Mouse (Mus musculus) hindbrain, embryonic 12.5 days (tissue): ENCODE results near the gene 1700022I11Rik. TPM values are rescaled to one million over a fixed set of nuclear protein-coding genes. Genes with fewer than 3 reads are reported as not detected.

ENCODE experiments used
- ATAC-seq: fragments of 200-750 bp; cut with Nextera tagmentation; 2 replicates; pipeline ENCODE4 v1.8.0; 2017; ENCODE audit warnings: moderate TSS enrichment; ENCODE audit not compliant: low FRiP score
- H3K27ac ChIP-seq: fragments of 300-500 bp; sonication (generic); 2 replicates; pipeline ENCODE4 v1.5.1; 2016; ENCODE audit warnings: mild to moderate bottlenecking
- H3K27me3 ChIP-seq: fragments of 300-500 bp; sonication (generic); 2 replicates; pipeline ENCODE4 v1.6.1; 2016; ENCODE audit warnings: mild to moderate bottlenecking
- H3K36me3 ChIP-seq: fragments of 300-500 bp; sonication (generic); 2 replicates; pipeline ENCODE4 v1.6.1; 2016; ENCODE audit warnings: mild to moderate bottlenecking
- H3K4me1 ChIP-seq: fragments of 300-500 bp; sonication (generic); 2 replicates; pipeline ENCODE4 v1.6.1; 2016
- H3K4me2 ChIP-seq: fragments of 300-500 bp; sonication (generic); replicated peaks from 2 replicates; pipeline ENCODE4 v1.6.1; 2016; ENCODE audit warnings: mild to moderate bottlenecking
- H3K4me3 ChIP-seq: fragments of 300-500 bp; sonication (generic); 2 replicates; pipeline ENCODE4 v1.5.1; 2016; ENCODE audit warnings: mild to moderate bottlenecking
- H3K9ac ChIP-seq: fragments of 300-500 bp; sonication (generic); 2 replicates; pipeline ENCODE4 v1.6.1; 2016; ENCODE audit warnings: mild to moderate bottlenecking, moderate library complexity
- H3K9me3 ChIP-seq: fragments of 300-500 bp; sonication (generic); replicated peaks from 2 replicates; pipeline ENCODE4 v1.6.1; 2016; ENCODE audit warnings: mild to moderate bottlenecking
- WGBS: fragments of 180-500 bp; shearing (Covaris S2); methylation state at CpG from one replicate; pipeline ENCODE4 v1.1.7; 2016; 5-methylcytosine and 5-hydroxymethylcytosine counted together
- polyA plus RNA-seq: library from polyadenylated mRNA; unstranded; fragments of >200 nt; fragmentation: Nextera tagmentation; extraction: Ambion mirVana; gene quantifications from 2 replicates; pipeline ENCODE4 v1.2.1, GENCODE M21; 2016

The 1700022I11Rik gene
- polyA plus RNA-seq, 1 experiment from 2014 or later: 1.2 TPM

GRCm38 (mm10) chr4:42944185-42944584, 25.2 kb upstream of the 1700022I11Rik start:
- Histone ChIP-seq H3K27ac (no peak overlapping the region), H3K4me2 (no peak overlapping the region), H3K9ac (no peak overlapping the region), H3K27me3 (no peaks in the 10 kb centered on the region), H3K4me3 (no peak overlapping the region), H3K4me1 (peaks cover 32% of the 10 kb centered on the region), H3K36me3 (no peaks in the 10 kb centered on the region), H3K9me3 (no peaks in the 10 kb centered on the region)
- ATAC-seq: no peak
- 84% methylated on average over 9 of the region's 9 CpGs for WGBS

- Histone ChIP-seq H3K36me3 (no peaks in the 10 kb centered on the region), H3K4me3 (no peak overlapping the region), H3K27me3 (no peaks in the 10 kb centered on the region), H3K9ac (no peak overlapping the region), H3K27ac (no peak overlapping the region), H3K4me1 (peaks cover 35% of the 10 kb centered on the region), H3K4me2 (no peak overlapping the region), H3K9me3 (no peaks in the 10 kb centered on the region)
- ATAC-seq: no peak
- 14% methylated on average over 6 of the region's 6 CpGs for WGBS
These were observed 24.4 kb upstream of the 1700022I11Rik start for GRCm38 (mm10) chr4:42945043-42945442.

GRCm38 (mm10) chr4:42945445-42945844, 24.0 kb upstream of the 1700022I11Rik start:
- H3K4me2 ChIP-seq: no peak overlapping the region
- H3K27ac ChIP-seq: no peak overlapping the region
- ATAC-seq: no peak
- H3K4me3 ChIP-seq: no peak overlapping the region
- no peaks in the 10 kb centered on the region for H3K9me3 ChIP-seq
- peaks cover 37% of the 10 kb centered on the region for H3K4me1 ChIP-seq
- H3K9ac ChIP-seq: no peak overlapping the region
- 88% methylated on average over 3 of the region's 3 CpGs for WGBS
- H3K27me3 ChIP-seq: no peaks in the 10 kb centered on the region
- H3K36me3 ChIP-seq: no peaks in the 10 kb centered on the region

GRCm38 (mm10) chr4:42945952-42946351, 23.5 kb upstream of the 1700022I11Rik start:
- Histone ChIP-seq H3K4me2 (peak overlapping the region; percentile 36; the same call in 1 of the 2 replicates), H3K4me3 (no peak overlapping the region), H3K9ac (no peak overlapping the region), H3K27me3 (no peaks in the 10 kb centered on the region), H3K4me1 (peaks cover 43% of the 10 kb centered on the region), H3K9me3 (no peaks in the 10 kb centered on the region), H3K36me3 (no peaks in the 10 kb centered on the region), H3K27ac (peak overlapping the region; percentile 78)
- ATAC-seq: no peak
- 8% methylated on average over 5 of the region's 5 CpGs for WGBS

- no peaks in the 10 kb centered on the region for H3K36me3 ChIP-seq
- no peaks in the 10 kb centered on the region for H3K27me3 ChIP-seq
- H3K9me3 ChIP-seq: no peaks in the 10 kb centered on the region
- peak overlapping the region; percentile 78 for H3K27ac ChIP-seq
- no peak overlapping the region for H3K4me3 ChIP-seq
- 32% methylated on average over 10 of the region's 10 CpGs for WGBS
- peaks cover 51% of the 10 kb centered on the region for H3K4me1 ChIP-seq
- H3K9ac ChIP-seq: peak overlapping the region; percentile 47; the same call in 1 of the 2 replicates
- peak; percentile 30 for ATAC-seq
- peak overlapping the region; percentile 36 for H3K4me2 ChIP-seq
These were observed 22.6 kb upstream of the 1700022I11Rik start for GRCm38 (mm10) chr4:42946733-42947290.

GRCm38 (mm10) chr4:42948527-42948926, 20.9 kb upstream of the 1700022I11Rik start:
- WGBS: 27% methylated on average over 13 of the region's 13 CpGs
- peak overlapping the region; percentile 94 for H3K4me2 ChIP-seq
- H3K9me3 ChIP-seq: no peaks in the 10 kb centered on the region
- H3K36me3 ChIP-seq: no peaks in the 10 kb centered on the region
- H3K27ac ChIP-seq: peak overlapping the region; percentile 96
- H3K4me3 ChIP-seq: no peak overlapping the region
- H3K9ac ChIP-seq: 0 out of 2 replicates have a peak overlapping the region, but pooled peaks have one; percentile 9
- ATAC-seq: no peak
- no peaks in the 10 kb centered on the region for H3K27me3 ChIP-seq
- peaks cover 68% of the 10 kb centered on the region for H3K4me1 ChIP-seq

GRCm38 (mm10) chr4:42949051-42949675, 20.2 kb upstream of the 1700022I11Rik start:
- Histone ChIP-seq H3K4me2 (peak overlapping the region; percentile 94), H3K9ac (peak overlapping the region; percentile 43; the same call in 1 of the 2 replicates), H3K27ac (peak overlapping the region; percentile 96), H3K36me3 (no peaks in the 10 kb centered on the region), H3K27me3 (no peaks in the 10 kb centered on the region), H3K4me3 (peak overlapping the region; percentile 73), H3K4me1 (peaks cover 75% of the 10 kb centered on the region), H3K9me3 (no peaks in the 10 kb centered on the region)
- WGBS: 16% methylated on average over 14 of the region's 14 CpGs
- ATAC-seq: no peak

GRCm38 (mm10) chr4:42949676-42950051, 19.7 kb upstream of the 1700022I11Rik start, which contains the start of gene Dnajb5:
Dnajb5 (plus strand) TSS chr4:42949814.
- Histone ChIP-seq H3K9ac (peak within 1 kb of the TSS; percentile 94), H3K9me3 (no peaks in the 10 kb centered on the region), H3K4me1 (peaks cover 80% of the 10 kb centered on the region), H3K27me3 (no peaks in the 10 kb centered on the region), H3K27ac (peak within 1 kb of the TSS; percentile 96), H3K36me3 (peaks cover 2% of the 10 kb centered on the region; the same call in 1 of the 2 replicates), H3K4me2 (peak within 1 kb of the TSS; percentile 94), H3K4me3 (peak within 1 kb of the TSS; percentile 73)
- peak; percentile 94 for ATAC-seq
- WGBS: under 1% methylated on average over 29 of the region's 39 CpGs

- H3K4me3 ChIP-seq: peak overlapping the region; percentile 73
- no peaks in the 10 kb centered on the region for H3K9me3 ChIP-seq
- peaks cover 84% of the 10 kb centered on the region for H3K4me1 ChIP-seq
- peak overlapping the region; percentile 94 for H3K4me2 ChIP-seq
- peaks cover 7% of the 10 kb centered on the region; the same call in 1 of the 2 replicates for H3K36me3 ChIP-seq
- peak overlapping the region; percentile 96 for H3K27ac ChIP-seq
- H3K27me3 ChIP-seq: no peaks in the 10 kb centered on the region
- peak; percentile 68 for ATAC-seq
- H3K9ac ChIP-seq: peak overlapping the region; percentile 94
- under 1% methylated on average over 20 of the region's 27 CpGs for WGBS
These were observed 19.3 kb upstream of the 1700022I11Rik start for GRCm38 (mm10) chr4:42950065-42950558.

- Histone ChIP-seq H3K27ac (0 out of 2 replicates have a peak overlapping the region, but pooled peaks have one; percentile 24), H3K36me3 (peaks cover 11% of the 10 kb centered on the region), H3K4me2 (peak overlapping the region; percentile 94), H3K27me3 (no peaks in the 10 kb centered on the region), H3K9ac (peak overlapping the region; percentile 94), H3K4me3 (peak overlapping the region; percentile 73), H3K9me3 (no peaks in the 10 kb centered on the region), H3K4me1 (peaks cover 79% of the 10 kb centered on the region)
- 64% methylated on average over 11 of the region's 11 CpGs for whole genome bisulfite sequencing
- no peak for ATAC-seq
These were observed 17.9 kb upstream of the 1700022I11Rik start for GRCm38 (mm10) chr4:42951206-42952195.

GRCm38 (mm10) chr4:42952563-42952962, 16.8 kb upstream of the 1700022I11Rik start:
- Histone ChIP-seq H3K4me3 (peak overlapping the region; percentile 11), H3K36me3 (peaks cover 21% of the 10 kb centered on the region), H3K27me3 (no peaks in the 10 kb centered on the region), H3K4me1 (peaks cover 69% of the 10 kb centered on the region), H3K9me3 (no peaks in the 10 kb centered on the region), H3K4me2 (peak overlapping the region; percentile 94), H3K27ac (peak overlapping the region; percentile 88), H3K9ac (peak overlapping the region; percentile 94)
- no peak for ATAC-seq
- 83% methylated on average over 7 of the region's 7 CpGs for WGBS
